Mouse (Mus musculus): ENCODE data around the gene Eed. TPM values are rescaled to one million over a fixed set of nuclear protein-coding genes. Genes with fewer than 3 reads are reported as not detected.

Eed gene
- 38.7 TPM for polyA plus RNA-seq (2014; fragmentation: Illumina TruSeq; extraction: RNeasy Lipid Tissue Mini Kit (QIAGEN cat#74804); ENCODE audit: low read depth, low replicate concordance)

GRCm38 (mm10) chr7:89980485-89981422, at the start of gene Eed:
Gene Eed (minus strand): TSS chr7:89980983.

GRCm38 (mm10) chr7:89940571-89941463, 40.0 kb downstream of the Eed start, which contains the start of gene Hikeshi:
Gene Hikeshi (minus strand): TSS chr7:89941204.

Other genes starting within 250 kb of the Eed start
- gene Ccdc81, start 77.4 kb downstream of the Eed start, polyA plus RNA-seq (2014; fragmentation: Illumina TruSeq; extraction: RNeasy Lipid Tissue Mini Kit (QIAGEN cat#74804); ENCODE audit: low read depth, low replicate concordance), result 2.8 TPM
- 31.4 TPM for gene Hikeshi, start 39.8 kb downstream of the Eed start, polyA plus RNA-seq (2014; fragmentation: Illumina TruSeq; extraction: RNeasy Lipid Tissue Mini Kit (QIAGEN cat#74804); ENCODE audit: low read depth, low replicate concordance)
- 124 TPM for gene Picalm, start 149.2 kb upstream of the Eed start, polyA plus RNA-seq (2014; fragmentation: Illumina TruSeq; extraction: RNeasy Lipid Tissue Mini Kit (QIAGEN cat#74804); ENCODE audit: low read depth, low replicate concordance)

Measured in adipose tissue, adult 10 weeks (tissue).